Mouse (Mus musculus) brain, embryonic 14.5 days (tissue): ENCODE results near the gene Grin2a. TPM values are rescaled to one million over a fixed set of nuclear protein-coding genes. Genes with fewer than 3 reads are reported as not detected.
A peak's percentile ranks its signal among the peaks of the same experiment; 100 is the strongest.
"Not testable (repeated sequence)": the region's sequence is repeated elsewhere in the genome, so short reads cannot be mapped to it uniquely, and the experiment has no call there.

Experiments
- DNase-seq: peaks from one replicate; pipeline ENCODE4 v3.0.0-alpha.2; 2011; ENCODE audit warnings: low read depth
- CTCF ChIP-seq: fragments of 200-500 bp; IDR thresholded peaks from 2 replicates; pipeline ENCODE4 v1.5.1; 2012; ENCODE audit warnings: inconsistent platforms, mild to moderate bottlenecking, moderate library complexity, borderline replicate concordance; ENCODE audit not compliant: insufficient read depth, insufficient read length; ENCODE audit errors: extremely low read depth
- POLR2A ChIP-seq: fragments of 200-500 bp; IDR thresholded peaks from 2 replicates; pipeline ENCODE4 v1.6.1; 2012; ENCODE audit warnings: mild to moderate bottlenecking, inconsistent platforms, borderline replicate concordance; ENCODE audit not compliant: poor library complexity, insufficient read depth, insufficient read length, severe bottlenecking; ENCODE audit errors: extremely low read depth
- polyA plus RNA-seq: library from polyadenylated mRNA; depleted of rRNA; stranded (reverse); fragments of >200 nt; gene quantifications from 2 replicates; pipeline ENCODE4 v1.2.3, GENCODE M21; 2012

Grin2a gene
- polyA plus RNA-seq, 1 experiment: 2.1 TPM

DNA sequence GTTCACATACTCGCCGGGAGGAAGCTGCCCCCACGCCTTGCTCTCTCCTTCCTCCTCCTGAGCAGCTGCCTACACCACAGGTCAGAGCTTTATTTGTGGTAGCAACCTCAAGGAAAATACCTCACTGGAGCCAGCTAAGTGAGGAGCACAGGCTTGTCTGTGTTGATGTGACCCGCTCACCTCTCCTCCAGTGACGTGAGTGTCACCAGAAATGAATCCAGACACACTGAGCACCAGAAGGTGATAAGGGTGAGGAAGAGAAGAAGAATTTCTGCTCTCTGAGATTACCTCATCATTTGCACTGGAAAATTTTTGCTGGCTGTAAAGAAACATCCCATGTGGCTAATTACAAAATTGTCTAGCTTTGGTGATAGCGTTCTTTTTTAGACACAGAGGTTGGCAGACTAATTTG, 324.6 kb downstream of the Grin2a start:
- DNase-seq: peak; percentile 51
- TF ChIP-seq CTCF (no peak), POLR2A (no peak)

DNA sequence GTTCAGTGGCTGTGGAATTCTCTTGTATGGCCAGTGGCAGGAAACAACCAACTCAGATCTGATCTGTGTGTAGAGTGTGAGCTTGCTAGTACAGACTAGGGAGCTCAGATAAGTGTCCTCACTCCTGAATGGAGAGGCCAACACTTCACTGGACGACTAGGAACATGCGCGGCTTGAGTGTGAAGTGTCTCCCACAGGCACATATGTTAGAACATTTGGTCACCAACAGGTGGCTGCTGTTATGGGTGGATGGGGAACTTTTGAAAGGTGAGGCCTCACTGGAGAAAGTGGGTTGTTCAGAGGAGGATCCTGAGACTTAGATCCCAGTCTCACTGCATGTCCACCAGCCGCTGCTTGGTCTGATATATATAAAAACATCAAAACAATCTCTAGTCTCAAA, 329.5 kb downstream of the Grin2a start:
- TF ChIP-seq CTCF: no peak
- TF ChIP-seq POLR2A: no peak
- no peak for DNase-seq

DNA sequence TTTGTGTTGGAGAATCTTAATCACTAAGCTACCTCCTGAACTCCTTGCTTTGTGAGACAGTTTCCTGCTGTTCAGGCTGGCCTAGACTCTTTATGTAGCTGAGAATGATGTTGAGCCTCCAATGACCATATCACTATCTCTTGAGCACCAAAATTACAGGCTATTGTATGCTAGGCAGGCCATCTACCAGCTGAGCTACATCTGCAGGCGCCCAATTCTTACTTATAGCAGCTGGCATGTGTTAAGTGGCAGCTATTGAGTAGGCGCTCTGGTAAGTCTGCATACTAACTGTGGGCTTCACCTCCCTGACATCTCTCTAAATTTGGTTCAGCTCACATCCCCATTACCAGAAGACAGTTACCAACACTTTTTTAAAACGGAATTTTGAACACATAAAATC, 331.3 kb downstream of the Grin2a start:
- no peak for TF ChIP-seq POLR2A
- no peak for TF ChIP-seq CTCF
- DNase-seq: no peak

DNA sequence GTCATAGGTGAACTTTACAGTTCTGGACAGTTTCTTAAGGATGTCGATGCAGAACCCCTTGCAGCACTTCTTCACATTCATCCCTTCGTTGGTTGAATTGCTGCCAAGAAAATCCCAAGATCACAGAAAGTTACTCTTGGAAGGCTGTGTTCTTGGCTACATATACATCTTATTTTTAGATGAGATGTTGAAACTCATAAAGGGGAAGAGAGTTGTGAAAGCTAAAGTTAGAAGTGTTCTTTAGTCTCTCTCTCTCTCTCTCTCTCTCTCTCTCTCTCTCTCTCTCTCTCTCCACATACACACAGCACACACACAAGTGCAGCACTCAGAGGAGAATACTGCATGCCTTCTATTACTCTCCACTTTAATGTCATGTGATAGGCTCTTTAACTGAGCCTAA, 331.9 kb downstream of the Grin2a start:
- DNase-seq: no peak
- TF ChIP-seq POLR2A (no peak), CTCF (no peak)

DNA sequence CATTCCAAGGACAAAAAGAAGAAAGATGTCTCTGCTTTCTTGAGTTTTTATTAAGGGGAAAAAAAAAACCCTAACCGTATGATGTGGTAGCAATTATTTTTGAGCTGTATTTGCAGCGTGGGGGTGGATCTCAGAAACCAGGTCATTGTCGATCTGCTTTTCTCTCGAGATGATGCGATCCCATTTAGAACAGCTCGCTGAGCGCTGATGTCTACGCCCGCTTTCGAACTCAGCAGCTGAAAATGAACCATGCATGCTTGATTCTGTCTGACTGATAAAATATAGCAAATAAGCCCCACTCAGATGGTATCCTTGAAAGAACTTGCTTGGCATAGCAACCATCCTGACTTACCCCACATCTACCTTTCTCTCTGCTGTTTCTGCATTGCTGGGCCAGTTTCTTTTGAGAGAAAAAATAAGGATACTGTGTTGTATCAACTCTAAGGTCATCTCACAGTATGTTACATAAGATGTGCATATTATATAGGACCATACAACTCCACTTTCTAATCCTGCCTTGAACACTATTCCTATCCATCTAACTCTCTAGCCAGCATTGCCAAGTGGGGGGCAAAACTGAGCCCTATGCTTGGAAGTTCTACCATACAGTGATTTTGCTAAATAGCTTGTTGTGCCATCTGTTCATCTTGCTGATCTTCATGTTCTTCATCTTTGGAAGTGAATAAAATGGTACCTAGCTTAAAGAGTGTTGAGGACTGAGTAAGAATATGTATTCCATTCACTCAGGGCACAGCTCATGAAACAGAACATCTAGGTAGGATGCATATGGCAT, 369.5 kb downstream of the Grin2a start:
- no peak for DNase-seq
- no peak for TF ChIP-seq CTCF
- no peak for TF ChIP-seq POLR2A

DNA sequence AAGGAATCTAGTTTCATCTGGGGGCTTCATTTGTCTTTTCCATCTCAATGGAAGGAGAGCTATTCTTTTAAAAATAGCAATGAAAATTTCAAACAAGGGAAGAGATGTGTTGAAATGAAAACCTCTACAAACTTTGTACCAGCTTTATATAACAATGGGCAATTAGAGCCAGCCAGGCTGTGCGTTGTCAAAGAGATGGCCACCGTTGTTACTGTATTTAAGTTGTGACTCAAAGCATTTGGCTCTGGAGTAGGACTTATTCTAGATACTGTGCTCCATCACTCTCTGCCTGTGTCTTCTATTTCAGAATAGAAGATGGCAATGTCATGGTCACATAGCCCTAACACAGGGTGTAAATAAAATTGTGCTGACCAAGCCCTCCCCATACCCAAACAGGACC, 371.0 kb downstream of the Grin2a start:
- TF ChIP-seq CTCF: no peak
- TF ChIP-seq POLR2A: no peak
- DNase-seq: no peak

DNA sequence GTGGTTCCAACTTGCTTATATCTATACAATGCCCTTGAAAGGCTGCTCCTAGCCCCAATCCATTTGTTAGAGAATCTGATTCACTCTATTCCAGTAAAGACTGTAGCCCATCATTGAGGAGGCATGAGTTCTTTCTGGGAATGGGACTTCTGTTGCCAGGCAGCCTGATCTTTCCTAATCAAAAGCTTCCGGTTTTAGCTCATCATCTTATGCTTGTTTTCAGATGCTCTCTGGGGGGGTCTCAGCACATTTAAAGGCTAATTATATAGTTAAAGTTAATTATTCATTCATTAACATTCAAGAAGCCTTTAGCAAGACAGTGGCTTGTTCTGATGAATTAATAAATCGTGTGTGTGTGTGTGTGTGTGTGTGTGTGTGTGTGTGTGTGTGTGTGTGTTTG, 377.2 kb downstream of the Grin2a start:
- TF ChIP-seq POLR2A (no peak), CTCF (no peak)
- DNase-seq: peak; percentile 61

DNA sequence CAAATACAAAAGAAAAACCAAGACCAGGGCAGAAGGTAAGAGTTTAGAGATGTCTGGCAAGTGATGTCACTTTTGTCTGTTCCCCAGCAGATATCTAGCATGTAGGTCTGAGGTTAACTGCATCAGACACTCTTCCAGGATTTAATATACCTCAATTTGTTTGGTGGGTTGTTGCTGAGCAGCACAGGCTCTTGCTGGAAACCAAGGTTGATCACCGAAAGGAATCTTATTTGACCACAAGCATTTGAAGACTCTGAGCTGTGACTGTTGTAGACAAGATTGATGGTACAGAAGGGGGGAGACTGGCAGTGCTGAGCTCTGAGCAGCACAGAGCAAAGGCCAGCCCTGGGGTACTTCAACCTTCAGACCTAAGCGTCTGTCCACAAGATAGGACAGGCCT, 378.1 kb downstream of the Grin2a start:
- TF ChIP-seq POLR2A (no peak), CTCF (no peak)
- DNase-seq: no peak

DNA sequence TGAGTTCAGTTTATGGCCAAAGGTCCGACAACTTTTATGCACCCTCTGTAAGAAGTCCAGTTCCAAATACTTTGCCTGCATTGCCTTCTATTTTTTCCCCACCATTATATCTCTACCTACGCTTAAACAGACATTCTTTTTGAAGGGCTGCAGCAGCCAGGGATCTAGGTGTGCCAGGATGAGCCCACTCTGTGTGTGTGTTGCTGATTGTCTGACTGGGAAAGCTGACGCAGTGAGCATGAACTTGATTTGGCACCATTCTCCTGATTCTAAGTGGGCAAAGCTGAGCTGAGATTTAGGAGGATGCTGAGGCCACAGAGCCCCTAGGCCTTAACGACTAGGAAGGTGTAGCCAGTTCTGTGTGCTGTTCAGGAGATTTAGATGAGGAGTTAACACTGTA, 378.6 kb downstream of the Grin2a start:
- no peak for DNase-seq
- TF ChIP-seq CTCF: no peak
- TF ChIP-seq POLR2A: no peak

DNA sequence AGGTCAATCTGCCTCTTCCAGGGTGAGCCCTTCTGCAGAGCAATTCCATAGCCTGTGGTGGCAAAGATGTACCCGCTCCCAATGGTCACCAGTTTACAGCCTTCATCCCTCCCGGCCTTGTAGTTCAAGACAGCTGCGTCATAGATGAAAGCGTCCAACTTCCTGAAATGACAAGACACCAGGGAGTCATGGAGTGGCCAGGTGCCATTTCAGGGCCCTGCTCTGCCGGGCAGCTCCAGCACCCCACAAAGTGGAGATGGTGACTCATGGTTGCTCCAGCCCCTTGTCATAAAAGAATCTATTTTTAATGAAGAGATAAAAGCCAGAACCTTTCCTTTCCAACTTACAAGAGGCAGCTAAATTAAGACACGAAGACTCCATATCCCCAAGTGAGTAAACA, 382.8 kb downstream of the Grin2a start:
- DNase-seq: not testable (repeated sequence)

DNA sequence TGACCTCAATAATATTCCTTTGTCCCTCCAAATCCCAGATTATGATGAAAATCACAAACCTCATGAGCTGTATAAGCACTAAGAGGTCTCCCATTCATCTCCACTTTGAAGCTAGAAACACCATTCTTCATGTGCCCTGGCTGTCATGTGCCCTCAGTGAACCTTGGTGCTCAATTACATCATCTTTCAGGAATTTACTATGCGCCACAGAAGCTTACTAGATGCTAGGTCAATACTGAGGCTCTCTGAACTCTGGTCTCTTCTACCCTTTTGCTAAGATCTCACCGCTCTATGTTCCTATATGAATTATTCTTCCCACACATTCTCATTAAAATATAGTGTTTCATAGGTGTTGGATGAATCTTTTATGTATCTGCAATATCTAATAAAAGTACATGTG, 387.9 kb downstream of the Grin2a start:
- DNase-seq: no peak
- TF ChIP-seq CTCF: no peak
- TF ChIP-seq POLR2A: no peak

DNA sequence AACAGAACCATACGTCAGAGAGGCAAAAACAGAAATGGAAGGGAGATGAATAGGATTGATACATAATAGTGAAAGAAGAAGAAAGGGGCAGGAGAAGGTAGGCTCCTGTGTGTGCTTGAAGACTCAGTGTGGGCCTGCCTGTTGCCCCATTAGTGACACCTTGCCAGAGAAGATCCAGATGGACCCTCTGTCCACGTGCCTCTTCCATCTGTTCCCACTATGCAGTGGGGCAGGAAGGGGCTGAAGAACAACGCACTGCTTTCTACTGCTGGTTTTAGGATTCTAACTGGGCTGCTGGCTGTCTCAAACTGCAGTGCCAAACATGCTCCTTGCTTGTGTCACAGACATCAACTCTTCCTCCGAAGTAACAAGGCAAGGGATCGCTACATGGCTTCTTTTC, 391.4 kb downstream of the Grin2a start:
- DNase-seq: no peak
- TF ChIP-seq POLR2A (no peak), CTCF (no peak)

DNA sequence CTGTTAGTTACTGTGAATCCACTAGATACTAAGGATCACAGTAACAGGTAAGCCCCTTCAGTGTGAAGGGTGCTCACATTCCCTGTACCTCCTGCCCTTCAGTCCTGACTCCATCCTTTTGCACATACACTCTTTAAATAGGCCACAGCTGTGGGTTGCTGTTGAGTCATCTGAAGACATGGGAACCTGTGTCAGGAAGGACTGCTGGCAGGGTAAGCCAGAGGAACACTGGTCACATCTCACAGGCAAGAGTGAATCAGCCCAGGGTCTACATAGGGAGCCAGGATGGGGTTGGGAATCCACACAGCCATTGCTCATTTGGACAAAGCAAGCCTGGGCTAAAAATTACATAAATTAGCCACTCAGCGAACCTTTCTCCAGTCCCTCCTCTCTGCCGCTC, 392.8 kb downstream of the Grin2a start:
- no peak for DNase-seq

DNA sequence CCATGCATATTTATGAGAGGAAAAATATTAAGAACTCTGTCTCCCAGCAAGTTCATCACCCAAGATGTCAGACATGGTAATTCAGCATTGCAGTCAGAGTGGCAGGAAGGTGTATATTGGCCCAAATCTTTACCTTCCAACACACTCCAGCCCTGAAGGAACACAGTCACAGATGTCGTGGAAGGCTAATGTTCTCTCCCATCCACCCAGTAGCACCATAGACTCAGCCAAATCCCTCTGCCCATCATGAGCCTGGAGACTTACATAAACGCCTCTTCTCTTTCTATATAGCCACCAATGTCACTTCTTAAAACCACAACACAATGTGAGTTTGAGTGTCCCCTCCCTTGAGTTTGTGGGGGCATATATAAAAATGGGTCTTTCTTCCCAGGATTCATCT, 406.2 kb downstream of the Grin2a start:
- TF ChIP-seq POLR2A (no peak), CTCF (no peak)
- DNase-seq: no peak

More for the DNA sequence above, 392.8 kb downstream of the Grin2a start:
- no peak for TF ChIP-seq CTCF
- no peak for TF ChIP-seq POLR2A
